Mouse (Mus musculus) C2C12 (cell line): ENCODE data around the gene Lrch1.

Experiments
- CEBPB ChIP-seq: IDR thresholded peaks from one replicate; pipeline ENCODE4 v1.6.1; 2011; ENCODE audit warnings: low read depth, mild to moderate bottlenecking, control low read depth, moderate library complexity
- CTCF ChIP-seq: IDR thresholded peaks from one replicate; pipeline ENCODE4 v1.5.1; 2011; ENCODE audit not compliant: control insufficient read depth, insufficient read depth, insufficient read length
- MAX ChIP-seq: IDR thresholded peaks from one replicate; pipeline ENCODE4 v1.6.1; 2011; ENCODE audit warnings: mild to moderate bottlenecking, control low read depth
- MYOD1 ChIP-seq: IDR thresholded peaks from one replicate; pipeline ENCODE4 v1.6.1; 2011; ENCODE audit warnings: low read depth; ENCODE audit not compliant: control insufficient read depth, insufficient read length
- MYOG ChIP-seq: IDR thresholded peaks from one replicate; pipeline ENCODE4 v1.6.1; 2011; ENCODE audit not compliant: control insufficient read depth, insufficient read length; ENCODE audit errors: extremely low read depth
- USF1 ChIP-seq: IDR thresholded peaks from one replicate; pipeline ENCODE4 v1.6.1; 2011; ENCODE audit warnings: low read depth, mild to moderate bottlenecking, control low read depth, moderate library complexity

- no peak for TF ChIP-seq CTCF
- TF ChIP-seq CEBPB, result no peak
- no peak for TF ChIP-seq MYOD1
- TF ChIP-seq USF1, result no peak
- TF ChIP-seq MYOG, result no peak
- TF ChIP-seq MAX, result no peak
Observed at GRCm38 (mm10) chr14:74984817-74985391, 37.2 kb upstream of the Lrch1 start.
